Mouse (Mus musculus): ENCODE results near the gene Tinf2. TPM values are rescaled to one million over a fixed set of nuclear protein-coding genes. Genes with fewer than 3 reads are reported as not detected.

Tinf2 gene
- polyA plus RNA-seq, 1 experiment from 2014 or later: 18.8 TPM

- TF ChIP-seq CTCF (IDR thresholded peaks at IDR 0.05) (peak; percentile 68), EP300 (IDR thresholded peaks at IDR 0.05) (no peak; the same call in 1 of the 2 replicates)
- Histone ChIP-seq H3K27me3 (replicated peaks; ENCODE audit: insufficient read depth, low read length) (no peaks in the 10 kb centered on the region), H3K9ac (replicated peaks; ENCODE audit: low read depth) (peak within 1 kb of the TSS; percentile 55), H3K27ac (ENCODE audit: low read length) (peak within 1 kb of the TSS; percentile 82), H3K4me2 (replicated peaks; ENCODE audit: low read depth, low read length) (peak within 1 kb of the TSS; percentile 67), H3K9me3 (ENCODE audit: low read length) (no peaks in the 10 kb centered on the region), H3K4me1 (ENCODE audit: insufficient read depth, low read depth, low read length) (peaks cover 6% of the 10 kb centered on the region; the same call in 1 of the 2 replicates), H3K4me3 (ENCODE audit: low read depth, low read length) (peak within 1 kb of the TSS; percentile 66), H3K36me3 (ENCODE audit: insufficient read depth, low read length) (0 out of 2 replicates have a peak, but pooled peaks cover 8% of the 10 kb centered on the region)
- DNase-seq (ENCODE audit: low spot score) (peak; percentile 96), ATAC-seq (peak; percentile 98)
- WGBS: under 1% methylated on average over 39 of the region's 39 CpGs
These were observed 21.6 kb downstream of the Tinf2 start, which contains the start of gene Mdp1 for GRCm38 (mm10) chr14:55659960-55660573. Mdp1 (minus strand) TSS chr14:55660508.

GRCm38 (mm10) chr14:55658011-55658410 lies 23.6 kb downstream of the Tinf2 start:
- Histone ChIP-seq H3K4me2 (replicated peaks; ENCODE audit: low read depth, low read length) (no peak overlapping the region), H3K27me3 (replicated peaks; ENCODE audit: insufficient read depth, low read length) (no peaks in the 10 kb centered on the region), H3K9me3 (ENCODE audit: low read length) (no peaks in the 10 kb centered on the region), H3K36me3 (ENCODE audit: insufficient read depth, low read length) (0 out of 2 replicates have a peak, but pooled peaks cover 8% of the 10 kb centered on the region), H3K27ac (ENCODE audit: low read length) (no peak overlapping the region), H3K4me1 (ENCODE audit: insufficient read depth, low read depth, low read length) (peaks cover 6% of the 10 kb centered on the region; the same call in 1 of the 2 replicates), H3K9ac (replicated peaks; ENCODE audit: low read depth) (no peak overlapping the region), H3K4me3 (ENCODE audit: low read depth, low read length) (no peak overlapping the region)
- TF ChIP-seq CTCF (IDR thresholded peaks at IDR 0.05) (no peak), EP300 (IDR thresholded peaks at IDR 0.05) (no peak)
- 89% methylated on average over 5 of the region's 5 CpGs for WGBS
- ATAC-seq: no peak
- no peak for DNase-seq (ENCODE audit: low spot score)

- ATAC-seq (no peak), DNase-seq (ENCODE audit: low spot score) (no peak)
- Histone ChIP-seq H3K4me2 (replicated peaks; ENCODE audit: low read depth, low read length) (no peak overlapping the region), H3K9me3 (ENCODE audit: low read length) (no peaks in the 10 kb centered on the region), H3K4me1 (ENCODE audit: insufficient read depth, low read depth, low read length) (peaks cover 6% of the 10 kb centered on the region; the same call in 1 of the 2 replicates), H3K36me3 (ENCODE audit: insufficient read depth, low read length) (0 out of 2 replicates have a peak, but pooled peaks cover 4% of the 10 kb centered on the region), H3K9ac (replicated peaks; ENCODE audit: low read depth) (no peak overlapping the region), H3K4me3 (ENCODE audit: low read depth, low read length) (no peak overlapping the region), H3K27ac (ENCODE audit: low read length) (no peak overlapping the region), H3K27me3 (replicated peaks; ENCODE audit: insufficient read depth, low read length) (no peaks in the 10 kb centered on the region)
- TF ChIP-seq EP300 (IDR thresholded peaks at IDR 0.05) (no peak), CTCF (IDR thresholded peaks at IDR 0.05) (no peak)
- WGBS: 75% methylated on average over 3 of the region's 3 CpGs
These were observed 24.7 kb downstream of the Tinf2 start for GRCm38 (mm10) chr14:55656935-55657334.

- no peak overlapping the region for H3K4me2 ChIP-seq (replicated peaks; ENCODE audit: low read depth, low read length)
- no peak overlapping the region for H3K27ac ChIP-seq (ENCODE audit: low read length)
- no peaks in the 10 kb centered on the region for H3K27me3 ChIP-seq (replicated peaks; ENCODE audit: insufficient read depth, low read length)
- WGBS: 87% methylated on average over 7 of the region's 7 CpGs
- no peak for DNase-seq (ENCODE audit: low spot score)
- no peak overlapping the region for H3K9ac ChIP-seq (replicated peaks; ENCODE audit: low read depth)
- no peaks in the 10 kb centered on the region for H3K9me3 ChIP-seq (ENCODE audit: low read length)
- no peaks in the 10 kb centered on the region for H3K4me1 ChIP-seq (ENCODE audit: insufficient read depth, low read depth, low read length)
- no peak for TF ChIP-seq EP300 (IDR thresholded peaks at IDR 0.05)
- TF ChIP-seq CTCF (IDR thresholded peaks at IDR 0.05): no peak
- no peaks in the 10 kb centered on the region for H3K36me3 ChIP-seq (ENCODE audit: insufficient read depth, low read length)
- ATAC-seq: no peak
- H3K4me3 ChIP-seq (ENCODE audit: low read depth, low read length): no peak overlapping the region
These were observed 30.1 kb downstream of the Tinf2 start for GRCm38 (mm10) chr14:55651528-55651927.

- TF ChIP-seq CTCF (IDR thresholded peaks at IDR 0.05) (no peak), EP300 (IDR thresholded peaks at IDR 0.05) (no peak)
- Histone ChIP-seq H3K27me3 (replicated peaks; ENCODE audit: insufficient read depth, low read length) (no peaks in the 10 kb centered on the region), H3K9ac (replicated peaks; ENCODE audit: low read depth) (no peak within 1 kb of the TSS), H3K4me3 (ENCODE audit: low read depth, low read length) (no peak within 1 kb of the TSS), H3K4me2 (replicated peaks; ENCODE audit: low read depth, low read length) (no peak within 1 kb of the TSS), H3K9me3 (ENCODE audit: low read length) (no peaks in the 10 kb centered on the region), H3K36me3 (ENCODE audit: insufficient read depth, low read length) (no peaks in the 10 kb centered on the region), H3K27ac (ENCODE audit: low read length) (no peak within 1 kb of the TSS), H3K4me1 (ENCODE audit: insufficient read depth, low read depth, low read length) (peaks cover under 1% of the 10 kb centered on the region; the same call in 1 of the 2 replicates)
- DNase-seq (ENCODE audit: low spot score) (no peak), ATAC-seq (no peak)
- WGBS: 96% methylated on average over 2 of the region's 2 CpGs
These were observed 31.7 kb downstream of the Tinf2 start, which contains the start of gene Tssk4 for GRCm38 (mm10) chr14:55649884-55650283. Tssk4 (plus strand) TSS chr14:55650184.

- DNase-seq (ENCODE audit: low spot score) (peak; percentile 61), ATAC-seq (no peak)
- Histone ChIP-seq H3K4me1 (ENCODE audit: insufficient read depth, low read depth, low read length) (peaks cover 5% of the 10 kb centered on the region; the same call in 1 of the 2 replicates), H3K9me3 (ENCODE audit: low read length) (no peaks in the 10 kb centered on the region), H3K36me3 (ENCODE audit: insufficient read depth, low read length) (peaks cover 18% of the 10 kb centered on the region; the same call in 1 of the 2 replicates), H3K4me2 (replicated peaks; ENCODE audit: low read depth, low read length) (peak overlapping the region; percentile 68), H3K4me3 (ENCODE audit: low read depth, low read length) (peak overlapping the region; percentile 94), H3K27ac (ENCODE audit: low read length) (peak overlapping the region; percentile 94), H3K9ac (replicated peaks; ENCODE audit: low read depth) (peak overlapping the region; percentile 90; the same call in 1 of the 2 replicates), H3K27me3 (replicated peaks; ENCODE audit: insufficient read depth, low read length) (no peaks in the 10 kb centered on the region)
- WGBS: 8% methylated on average over 17 of the region's 17 CpGs
- TF ChIP-seq EP300 (IDR thresholded peaks at IDR 0.05) (no peak; the same call in 1 of the 2 replicates), CTCF (IDR thresholded peaks at IDR 0.05) (no peak)
These were observed 37.2 kb downstream of the Tinf2 start for GRCm38 (mm10) chr14:55644261-55644888.
